Mouse (Mus musculus): ENCODE measurements at regions not wholly inside any gene's neighbourhood (a gene's known extent, or its start where the extent isn't known, plus 50 kb on each side); places are given as distances from the start of the nearest gene placed in this dataset.

DNA sequence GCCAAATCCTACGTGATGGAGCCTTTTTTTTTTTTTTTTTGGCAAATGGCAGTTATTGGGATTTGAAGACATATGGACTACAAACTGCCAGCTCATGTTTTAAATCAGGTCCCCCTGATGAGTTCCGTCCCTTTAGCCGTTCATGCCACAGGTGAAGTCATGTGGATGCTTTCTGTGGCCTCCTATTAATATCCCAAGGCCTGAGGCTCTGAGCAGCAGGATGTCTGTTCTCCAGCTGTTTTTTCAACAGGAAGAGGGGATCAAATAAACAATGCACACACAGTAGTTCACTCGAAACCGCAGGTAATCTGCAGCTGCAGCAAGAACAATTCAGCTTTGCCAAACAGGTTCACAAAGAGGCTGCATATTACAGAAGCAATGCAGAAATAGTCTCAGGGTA is 112.1 kb downstream of the Dusp6 start:
- DNase-seq (ENCODE audit: low spot score) = no peak

- no peak for DNase-seq (ENCODE audit: low spot score)
Observed at GRCm38 (mm10) chr10:99376430-99376829, 113.4 kb downstream of the Dusp6 start.

DNA sequence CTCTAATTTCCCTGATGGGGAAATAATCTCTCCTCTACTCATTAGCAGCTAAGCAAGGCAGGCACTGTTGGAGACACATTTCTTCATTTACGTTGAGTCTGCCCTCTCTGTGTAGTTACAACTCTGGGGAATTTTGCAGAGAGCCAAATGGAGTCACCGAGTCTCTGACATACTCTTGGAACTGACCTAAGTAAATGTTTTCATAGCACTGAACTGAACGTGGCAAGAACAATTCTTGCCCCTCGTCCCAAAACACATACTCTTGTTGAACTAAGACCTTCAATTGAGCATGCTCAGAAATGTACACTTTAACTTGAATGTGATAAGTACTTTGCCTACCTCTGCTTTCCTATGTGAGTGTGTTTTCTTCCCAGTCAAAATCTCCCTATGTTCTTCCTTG is 114.5 kb downstream of the Dusp6 start:
- no peak for DNase-seq (ENCODE audit: low spot score)

DNA sequence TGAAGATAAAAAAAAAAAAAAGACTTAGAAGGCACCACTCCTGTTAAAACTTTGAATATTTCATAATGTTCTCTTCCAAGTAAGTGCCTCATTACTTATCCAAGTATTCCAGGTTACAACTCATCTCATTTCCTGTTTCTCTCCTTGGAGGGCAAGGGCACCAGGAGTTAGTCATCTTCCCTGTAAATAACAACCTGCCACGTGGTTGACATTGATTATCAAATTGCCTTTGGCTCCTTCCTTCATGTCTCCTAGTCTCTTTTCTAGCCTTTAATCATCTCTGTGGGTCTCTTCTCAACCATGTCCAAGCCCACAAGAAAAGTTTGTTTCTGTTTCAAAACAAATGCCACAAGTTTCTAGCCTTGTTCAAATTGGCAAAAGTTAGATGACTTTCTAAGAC is 116.1 kb downstream of the Dusp6 start:
- DNase-seq (ENCODE audit: low spot score) = no peak

DNA sequence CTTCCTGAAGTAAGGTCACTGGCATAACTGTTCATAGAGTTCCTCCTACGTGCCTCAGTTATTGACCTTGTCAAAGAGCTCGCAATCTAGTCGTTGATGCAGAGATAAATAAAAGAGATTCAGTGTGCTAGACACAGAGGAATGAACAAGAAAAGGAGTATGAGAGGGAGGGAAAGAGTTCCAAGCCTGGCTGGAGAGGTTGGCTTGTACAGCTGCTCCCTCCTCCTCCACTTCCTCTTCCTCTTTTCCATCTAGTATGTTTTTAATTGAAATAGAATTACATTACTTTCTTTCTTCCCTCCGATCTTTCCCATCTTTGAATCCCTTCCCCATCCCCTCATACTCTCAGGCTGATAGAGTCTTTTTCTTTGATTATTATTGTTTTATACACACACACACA is 117.1 kb downstream of the Dusp6 start:
- DNase-seq (ENCODE audit: low spot score) = no peak

DNA sequence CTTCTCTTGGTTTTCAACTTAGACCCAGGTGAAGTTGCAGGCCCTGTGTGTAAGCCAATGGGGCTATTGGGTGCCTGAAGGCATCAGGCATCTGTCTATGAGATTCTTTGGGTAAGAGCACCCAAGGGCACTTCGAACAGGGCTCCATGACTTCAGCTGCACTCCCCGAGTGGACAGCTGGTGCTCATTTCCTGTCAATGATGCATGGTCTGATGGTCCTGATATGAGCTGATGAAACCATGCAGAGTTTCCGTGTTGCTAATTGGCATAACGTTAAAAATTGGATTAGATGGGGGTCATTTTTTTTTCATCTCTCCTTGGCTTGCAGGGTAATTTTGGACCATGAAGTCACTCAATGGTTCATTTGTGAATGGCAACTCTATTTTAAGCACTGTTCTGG is 120.0 kb downstream of the Dusp6 start:
- no peak for DNase-seq (ENCODE audit: low spot score)

DNA sequence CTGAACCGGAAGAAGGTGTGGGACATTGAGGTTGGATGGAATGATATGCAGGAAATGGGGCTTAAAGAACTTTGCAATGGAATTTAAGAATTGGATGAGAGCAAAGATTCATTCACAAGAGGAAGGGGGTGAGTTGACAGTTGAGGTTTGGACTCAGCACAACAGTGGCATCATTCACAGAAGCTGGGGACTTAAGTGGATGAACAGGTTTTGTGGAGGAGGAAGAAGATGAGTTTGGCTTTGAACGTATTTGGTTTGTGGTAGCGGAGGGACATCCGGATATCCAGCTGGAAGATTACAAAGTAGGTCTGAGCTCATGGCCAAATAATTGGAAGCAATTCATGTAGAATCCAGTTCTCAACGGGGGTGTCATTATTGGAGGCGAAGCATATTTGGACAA is 121.3 kb downstream of the Dusp6 start:
- no peak for DNase-seq (ENCODE audit: low spot score)

GRCm38 (mm10) chr10:99384851-99385250 is 121.8 kb downstream of the Dusp6 start:
- DNase-seq (ENCODE audit: low spot score) = no peak

DNA sequence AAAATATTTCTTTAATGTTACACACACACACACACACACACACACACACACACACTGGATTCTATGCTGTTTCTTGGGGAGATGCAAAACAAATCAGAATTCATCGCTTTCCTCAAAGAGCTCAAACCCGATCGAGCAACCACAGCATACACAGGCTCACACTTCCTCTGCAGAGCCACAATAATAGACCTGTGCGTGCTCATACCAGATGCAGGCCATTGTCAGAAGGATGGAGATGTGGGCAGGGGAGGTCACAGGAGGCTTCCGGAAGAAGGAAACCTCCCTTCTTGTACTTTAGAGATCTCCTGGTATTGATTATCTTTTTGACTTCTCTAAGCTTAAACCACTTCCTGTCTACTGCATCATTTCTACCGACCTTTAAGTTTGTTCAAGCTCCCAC is 122.8 kb downstream of the Dusp6 start:
- no peak for DNase-seq (ENCODE audit: low spot score)

DNA sequence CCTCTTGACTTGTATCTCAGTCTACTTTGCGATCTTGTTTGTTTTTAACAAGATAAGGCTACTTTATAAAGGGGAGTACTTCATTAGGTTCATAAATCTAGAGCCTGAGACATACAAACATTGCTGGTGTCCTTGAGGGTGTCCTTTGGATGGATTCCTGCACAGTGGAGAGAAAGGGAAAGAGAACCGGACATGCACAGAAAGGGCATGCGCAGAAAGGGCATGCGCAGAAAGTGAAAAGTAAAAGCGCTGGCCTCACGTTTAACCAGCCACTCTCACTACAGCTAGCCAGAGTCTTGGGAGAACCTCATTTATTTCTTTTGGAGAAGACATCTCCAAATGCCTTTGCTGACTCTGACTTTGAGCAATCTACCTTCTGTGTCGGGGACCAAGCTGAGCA is 125.5 kb downstream of the Dusp6 start:
- no peak for DNase-seq (ENCODE audit: low spot score)

DNA sequence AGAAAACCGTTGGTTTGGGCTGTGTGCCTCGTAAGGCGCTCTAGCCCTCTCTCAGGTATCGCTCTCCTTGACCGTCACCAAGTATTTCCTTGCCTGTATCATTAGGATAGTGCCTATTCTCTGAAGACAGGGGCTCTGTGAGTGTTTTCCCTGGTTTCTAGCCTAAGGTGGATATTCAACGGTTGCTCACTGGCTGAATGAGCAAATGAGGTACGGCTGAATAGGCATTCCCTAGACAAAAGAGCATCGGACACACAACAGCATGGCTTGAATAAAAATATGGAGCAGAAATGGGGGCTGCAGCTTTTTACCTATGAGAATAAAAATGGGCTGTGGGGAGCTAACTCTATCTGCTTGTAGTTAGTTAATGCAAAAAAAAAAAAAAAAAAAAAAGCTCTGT is 126.0 kb downstream of the Dusp6 start:
- DNase-seq (ENCODE audit: low spot score) = no peak

DNA sequence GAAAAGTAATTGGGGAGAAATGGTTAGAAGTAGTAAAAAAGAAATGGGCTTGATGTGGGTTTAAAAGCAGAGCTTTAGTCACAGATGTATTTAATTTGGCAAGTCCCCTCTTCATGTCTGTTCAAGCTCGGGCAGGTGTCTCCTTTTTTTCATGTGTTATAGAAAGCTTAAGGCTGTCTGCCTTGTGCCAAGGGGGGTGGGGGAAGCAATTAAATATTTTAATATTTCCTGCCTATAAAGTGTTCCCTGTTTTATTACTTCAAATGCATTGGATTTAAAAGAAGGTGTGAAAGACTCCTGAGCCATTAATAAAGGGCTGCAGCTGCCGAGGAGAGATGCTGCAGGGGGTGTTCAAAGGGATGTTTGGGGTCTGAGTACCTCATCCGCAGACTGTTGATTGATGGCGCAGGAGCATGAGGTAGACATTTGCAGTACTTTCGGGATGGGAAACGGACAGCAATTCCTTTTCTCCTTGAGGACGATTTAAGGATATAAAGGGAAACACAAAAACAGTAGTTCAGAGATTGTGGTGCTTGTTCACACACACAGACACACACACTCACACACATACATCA is 127.7 kb downstream of the Dusp6 start:
- no peak for DNase-seq (ENCODE audit: low spot score)

- no peak for DNase-seq (ENCODE audit: low spot score)
Observed at GRCm38 (mm10) chr10:99391725-99392124, 128.7 kb downstream of the Dusp6 start.

GRCm38 (mm10) chr10:99392979-99393378 is 129.9 kb downstream of the Dusp6 start:
- DNase-seq (ENCODE audit: low spot score) = no peak

DNA sequence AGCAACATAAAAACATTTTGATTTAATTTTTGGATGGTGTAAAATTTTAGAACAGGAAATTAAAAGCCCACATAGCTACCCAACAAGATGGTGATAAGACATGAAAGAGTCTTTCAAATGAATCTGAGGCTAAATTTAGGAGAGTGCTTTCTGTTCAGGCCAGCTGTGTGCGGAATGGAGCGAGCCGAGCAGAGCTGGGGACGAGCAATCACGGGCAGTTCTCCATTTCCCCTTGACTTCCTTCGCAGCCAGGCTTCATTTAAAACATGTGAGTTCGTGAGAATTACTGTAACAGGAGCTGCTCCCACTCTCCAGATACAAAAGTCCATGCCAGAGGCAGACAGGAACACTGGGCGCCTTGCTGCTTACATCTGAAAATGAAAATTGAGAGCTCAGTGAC is 130.5 kb downstream of the Dusp6 start:
- no peak for DNase-seq (ENCODE audit: low spot score)

GRCm38 (mm10) chr10:99395411-99395810 is 132.4 kb downstream of the Dusp6 start:
- no peak for DNase-seq (ENCODE audit: low spot score)

- no peak for DNase-seq (ENCODE audit: low spot score)
Observed at GRCm38 (mm10) chr10:99396630-99397029, 133.6 kb downstream of the Dusp6 start.

- no peak for DNase-seq (ENCODE audit: low spot score)
Observed at GRCm38 (mm10) chr10:99400076-99400475, 137.0 kb downstream of the Dusp6 start.

- DNase-seq (ENCODE audit: low spot score) = no peak
Observed at GRCm38 (mm10) chr10:99406764-99407163, 143.7 kb downstream of the Dusp6 start.

DNA sequence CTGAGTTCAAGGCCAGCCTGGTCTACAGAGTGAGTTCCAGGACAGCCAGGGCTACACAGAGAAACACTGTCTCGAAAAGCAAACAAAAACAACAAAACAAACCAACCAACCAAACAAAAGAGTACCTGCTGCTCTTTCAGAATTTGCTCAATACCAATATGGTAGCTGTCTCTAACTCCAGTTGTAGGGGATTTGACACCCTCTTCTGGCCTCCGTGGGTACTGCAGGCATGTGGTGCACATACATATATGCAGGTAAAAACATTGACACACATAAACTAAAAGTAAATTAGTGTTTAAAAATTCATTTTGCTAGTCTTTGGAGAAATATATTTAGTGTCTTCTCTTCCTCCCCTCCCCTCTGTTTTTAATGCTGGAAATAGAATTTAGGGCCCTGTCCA is 145.8 kb downstream of the Dusp6 start:
- DNase-seq (ENCODE audit: low spot score) = no peak

DNA sequence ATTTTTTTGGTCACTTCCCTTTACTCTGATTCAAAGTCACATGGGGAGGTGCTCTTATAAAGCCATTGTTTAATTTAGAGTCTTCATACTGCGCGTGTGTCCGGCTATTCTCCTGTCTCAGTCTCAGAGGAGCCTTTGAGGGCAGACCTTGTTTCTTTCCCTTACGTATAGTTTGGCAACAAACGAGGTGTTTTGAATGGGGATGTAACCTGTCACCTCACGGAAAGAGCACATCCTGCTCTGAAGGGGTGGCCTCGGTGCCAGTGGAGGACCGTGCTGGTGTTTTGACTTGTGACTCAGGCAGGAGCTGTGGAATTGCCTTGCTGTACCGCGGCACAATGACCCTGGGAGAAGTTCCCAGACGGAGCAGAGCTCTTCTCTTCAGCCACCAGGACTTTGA is 146.7 kb downstream of the Dusp6 start:
- no peak for DNase-seq (ENCODE audit: low spot score)

DNA sequence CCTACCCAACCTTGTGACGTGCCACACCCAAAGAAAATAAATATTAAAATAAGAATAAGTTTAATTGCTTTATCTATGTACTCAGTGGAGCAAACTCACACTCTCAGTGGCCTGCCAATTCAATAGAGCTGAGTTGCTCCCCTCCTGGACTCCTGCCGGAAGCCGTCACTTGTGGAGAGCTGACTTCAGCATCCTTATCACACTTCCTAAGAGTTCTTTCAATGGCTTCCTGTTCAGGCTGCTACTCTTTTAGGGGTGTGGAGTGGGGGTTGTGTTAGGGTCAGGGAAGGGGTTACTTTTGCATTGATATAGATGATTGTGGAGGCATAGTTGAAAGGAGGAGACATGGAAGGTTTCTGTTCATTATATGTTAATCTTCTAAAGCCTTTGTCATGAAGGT is 147.7 kb downstream of the Dusp6 start:
- no peak for DNase-seq (ENCODE audit: low spot score)

DNA sequence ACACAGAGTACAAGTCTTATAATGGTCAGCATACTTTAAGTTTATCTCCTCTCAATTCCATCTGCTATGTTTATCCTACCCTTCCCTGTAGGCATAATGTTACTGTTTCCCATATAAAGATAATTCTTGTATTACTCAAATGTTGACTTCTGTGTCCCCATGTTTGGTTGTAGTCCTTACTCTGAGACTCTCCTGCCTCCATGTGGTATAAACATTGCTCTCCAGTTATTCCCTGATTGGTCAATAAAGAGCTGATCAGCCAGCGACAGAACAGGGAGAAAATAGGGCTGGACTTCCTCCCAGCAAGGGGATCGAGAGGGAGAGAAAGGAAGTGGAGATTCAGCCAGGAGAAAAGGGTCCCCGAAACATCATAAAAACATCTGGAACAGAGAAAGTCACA is 150.4 kb downstream of the Dusp6 start:
- DNase-seq (ENCODE audit: low spot score) = no peak

- DNase-seq (ENCODE audit: low spot score) = no peak
Observed at GRCm38 (mm10) chr10:99416271-99416670, 153.2 kb downstream of the Dusp6 start.

- no peak for DNase-seq (ENCODE audit: low spot score)
Observed at GRCm38 (mm10) chr10:99416896-99417479, 154.0 kb downstream of the Dusp6 start.
